Mouse (Mus musculus) c-Kit-positive CD71-negative TER-119-negative erythroid progenitor cells, embryonic 14.5 days (primary cell): Measurements from ENCODE around the gene Gm20388.
"Not testable (repeated sequence)": the region's sequence is repeated elsewhere in the genome, so short reads cannot be mapped to it uniquely, and the experiment has no call there.

Experiments used
- DNase-seq: peaks from one replicate; pipeline ENCODE4 v3.0.0-alpha.2; 2013; ENCODE audit warnings: low read depth

Gene Gm20388

GRCm38 (mm10) chr8:122617947-122618546 is 2707.4 kb downstream of the Gm20388 start:
- peak; percentile 73 for DNase-seq

GRCm38 (mm10) chr8:122618660-122619378 is 2708.2 kb downstream of the Gm20388 start:
- DNase-seq = no peak

- no peak for DNase-seq
Measured at GRCm38 (mm10) chr8:122620446-122620845, 2709.8 kb downstream of the Gm20388 start.

- DNase-seq = no peak
Measured at GRCm38 (mm10) chr8:122622727-122623126, 2712.1 kb downstream of the Gm20388 start, which contains the start of gene Pabpn1l. Gene Pabpn1l, minus strand, starts transcription at chr8:122622739.

GRCm38 (mm10) chr8:122623844-122624642 is 2713.4 kb downstream of the Gm20388 start:
- no peak for DNase-seq

GRCm38 (mm10) chr8:122624653-122625052 is 2714.0 kb downstream of the Gm20388 start:
- DNase-seq = no peak

GRCm38 (mm10) chr8:122625811-122626210 is 2715.2 kb downstream of the Gm20388 start:
- no peak for DNase-seq

- DNase-seq = no peak
Measured at GRCm38 (mm10) chr8:122626896-122627295, 2716.3 kb downstream of the Gm20388 start.

GRCm38 (mm10) chr8:122629388-122629787 is 2718.7 kb downstream of the Gm20388 start:
- no peak for DNase-seq

GRCm38 (mm10) chr8:122630696-122631095 is 2720.1 kb downstream of the Gm20388 start:
- DNase-seq = no peak

- not testable (repeated sequence) for DNase-seq
Measured at GRCm38 (mm10) chr8:122632134-122632533, 2721.5 kb downstream of the Gm20388 start.

GRCm38 (mm10) chr8:122633205-122633604 is 2722.6 kb downstream of the Gm20388 start:
- DNase-seq = no peak

GRCm38 (mm10) chr8:122635878-122636802 is 2725.5 kb downstream of the Gm20388 start:
- no peak for DNase-seq

- no peak for DNase-seq
Measured at GRCm38 (mm10) chr8:122636803-122637175, 2726.1 kb downstream of the Gm20388 start.

- no peak for DNase-seq
Measured at GRCm38 (mm10) chr8:122637230-122637629, 2726.6 kb downstream of the Gm20388 start.

- DNase-seq = no peak
Measured at GRCm38 (mm10) chr8:122638601-122639000, 2728.0 kb downstream of the Gm20388 start.

GRCm38 (mm10) chr8:122639521-122640248 is 2729.0 kb downstream of the Gm20388 start:
- DNase-seq = no peak

- no peak for DNase-seq
Measured at GRCm38 (mm10) chr8:122640825-122641224, 2730.2 kb downstream of the Gm20388 start.

GRCm38 (mm10) chr8:122641406-122641805 is 2730.8 kb downstream of the Gm20388 start:
- DNase-seq = no peak

- no peak for DNase-seq
Measured at GRCm38 (mm10) chr8:122642071-122642470, 2731.4 kb downstream of the Gm20388 start.
